Mouse (Mus musculus): ENCODE measurements around the gene Arid3a. TPM values are rescaled to one million over a fixed set of nuclear protein-coding genes. Genes with fewer than 3 reads are reported as not detected.

The Arid3a gene
- total RNA-seq, 1 experiment from 2014 or later, result 16.0 TPM

DNA sequence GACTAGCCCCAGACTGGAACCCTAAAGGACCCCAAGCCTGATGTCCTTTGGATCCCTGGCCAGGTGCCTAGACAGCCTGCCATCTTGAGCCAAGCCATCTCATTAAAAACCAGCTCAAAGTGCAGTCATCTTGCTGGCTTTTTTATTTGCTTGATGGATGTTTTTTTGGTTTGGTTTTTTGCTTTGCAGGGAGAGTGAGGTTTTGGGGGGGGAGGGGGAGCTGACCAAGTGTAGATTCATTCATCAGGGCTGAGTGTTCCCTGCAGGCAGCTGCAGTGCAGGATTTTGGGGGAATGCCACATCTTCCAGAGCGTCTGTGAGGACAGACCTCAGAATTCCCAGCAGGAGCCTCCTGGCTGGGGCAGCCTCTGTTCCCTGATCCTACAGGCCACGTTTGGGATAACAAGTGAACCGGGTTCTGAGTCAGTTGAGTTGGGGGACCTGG is 42.3 kb downstream of the Arid3a start:
- no peak for ATAC-seq (replicated peaks; ENCODE audit: low read depth, poor library complexity, severe bottlenecking)

DNA sequence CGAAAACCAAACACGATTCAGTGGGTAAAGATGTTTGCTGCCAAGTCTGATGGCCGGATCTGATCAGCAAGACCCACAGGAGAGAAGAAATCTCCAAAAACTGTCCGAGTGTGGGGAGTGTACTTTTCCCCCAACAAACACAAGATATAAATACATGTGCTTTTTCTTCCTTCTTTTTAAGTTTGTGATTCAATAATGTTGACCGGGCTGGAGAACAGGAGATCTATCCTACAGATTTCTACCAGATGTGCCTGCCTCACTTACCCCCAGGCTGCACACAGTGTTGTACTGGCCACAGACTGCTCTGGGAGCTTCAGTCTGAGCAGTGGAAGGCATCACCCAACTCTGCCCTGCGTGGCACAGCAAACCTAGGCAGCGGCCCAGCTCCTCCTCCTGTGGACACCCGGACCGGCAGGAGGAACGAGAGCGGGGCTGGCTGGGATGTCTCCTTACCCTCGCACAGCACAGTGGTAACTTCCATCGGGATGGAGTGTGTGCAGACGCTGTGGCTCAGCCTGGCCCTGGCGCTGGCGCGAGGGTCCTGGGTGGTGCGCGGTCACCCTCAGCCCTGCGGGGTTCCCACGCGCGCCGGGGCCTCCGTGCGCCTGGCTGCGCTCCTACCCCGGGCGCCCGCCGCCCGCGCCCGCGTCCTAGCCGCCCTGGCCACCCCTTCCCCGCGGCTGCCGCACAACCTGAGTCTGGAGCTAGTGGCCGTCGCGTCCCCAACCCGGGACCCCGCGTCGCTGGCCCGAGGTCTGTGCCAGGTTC is 43.8 kb downstream of the Arid3a start, which contains the start of gene Grin3b:
Gene Grin3b (plus strand): TSS at position 301 of the 768 bp plus-strand sequence.
- ATAC-seq (replicated peaks; ENCODE audit: low read depth, poor library complexity, severe bottlenecking), result no peak

DNA sequence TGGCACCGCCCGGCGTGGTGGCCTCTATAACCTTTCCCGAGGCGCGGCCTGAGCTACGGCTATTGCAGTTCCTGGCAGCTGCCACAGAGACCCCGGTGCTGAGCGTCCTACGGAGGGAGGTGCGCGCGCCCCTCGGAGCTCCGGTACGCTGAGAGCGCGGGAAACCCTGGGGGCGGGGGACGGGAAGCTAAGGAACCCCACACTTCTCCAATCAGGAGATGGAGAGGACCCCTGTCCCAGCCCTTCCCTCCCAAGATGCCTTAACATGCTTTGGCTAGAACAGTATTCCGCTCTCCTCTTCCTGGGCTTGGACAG is 44.3 kb downstream of the Arid3a start:
- 0 out of 2 replicates have a peak, but pooled peaks have one; percentile 20 for ATAC-seq (replicated peaks; ENCODE audit: low read depth, poor library complexity, severe bottlenecking)

DNA sequence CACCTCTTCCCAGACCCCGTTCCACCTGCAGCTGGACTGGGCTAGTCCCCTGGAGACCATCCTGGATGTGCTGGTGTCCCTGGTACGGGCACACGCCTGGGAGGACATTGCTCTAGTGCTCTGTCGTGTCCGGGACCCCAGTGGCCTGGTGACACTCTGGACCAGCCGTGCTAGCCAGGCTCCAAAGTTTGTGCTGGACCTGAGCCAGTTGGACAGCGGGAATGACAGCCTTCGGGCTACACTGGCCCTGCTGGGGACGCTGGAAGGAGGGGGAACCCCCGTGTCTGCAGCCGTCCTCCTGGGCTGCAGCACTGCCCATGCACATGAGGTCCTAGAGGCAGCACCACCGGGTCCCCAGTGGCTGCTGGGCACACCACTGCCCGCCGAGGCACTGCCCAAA is 46.0 kb downstream of the Arid3a start:
- ATAC-seq (replicated peaks; ENCODE audit: low read depth, poor library complexity, severe bottlenecking), result no peak

DNA sequence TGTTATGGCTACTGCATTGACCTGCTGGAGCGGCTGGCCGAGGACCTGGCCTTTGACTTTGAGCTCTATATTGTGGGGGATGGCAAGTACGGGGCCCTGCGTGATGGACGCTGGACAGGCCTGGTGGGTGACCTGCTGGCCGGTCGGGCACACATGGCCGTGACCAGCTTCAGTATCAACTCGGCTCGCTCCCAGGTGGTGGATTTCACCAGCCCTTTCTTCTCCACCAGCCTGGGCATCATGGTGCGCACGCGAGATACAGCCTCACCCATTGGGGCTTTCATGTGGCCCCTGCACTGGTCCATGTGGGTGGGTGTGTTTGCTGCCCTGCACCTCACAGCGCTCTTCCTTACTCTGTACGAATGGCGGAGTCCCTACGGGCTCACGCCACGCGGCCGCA is 47.2 kb downstream of the Arid3a start:
- no peak for ATAC-seq (replicated peaks; ENCODE audit: low read depth, poor library complexity, severe bottlenecking)

DNA sequence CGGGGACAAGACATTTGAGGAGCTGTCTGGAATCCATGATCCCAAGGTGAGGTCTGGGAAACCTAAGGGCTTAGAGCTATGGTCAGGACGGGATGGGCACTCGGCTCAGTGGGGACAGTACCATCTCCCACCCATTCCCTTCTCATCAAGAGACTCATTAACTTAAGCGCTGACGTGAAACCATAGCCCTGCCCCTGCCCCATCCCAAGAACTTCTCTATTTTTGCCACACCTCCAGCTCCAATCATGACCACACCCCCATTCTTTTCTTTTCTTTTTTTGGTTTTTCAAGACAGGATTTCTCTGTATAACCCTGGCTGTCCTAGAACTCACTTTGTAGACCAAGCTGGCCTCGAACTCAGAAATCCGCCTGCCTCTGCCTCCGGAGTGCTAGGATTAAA is 47.8 kb downstream of the Arid3a start:
- 0 out of 2 replicates have a peak, but pooled peaks have one; percentile 37 for ATAC-seq (replicated peaks; ENCODE audit: low read depth, poor library complexity, severe bottlenecking)

DNA sequence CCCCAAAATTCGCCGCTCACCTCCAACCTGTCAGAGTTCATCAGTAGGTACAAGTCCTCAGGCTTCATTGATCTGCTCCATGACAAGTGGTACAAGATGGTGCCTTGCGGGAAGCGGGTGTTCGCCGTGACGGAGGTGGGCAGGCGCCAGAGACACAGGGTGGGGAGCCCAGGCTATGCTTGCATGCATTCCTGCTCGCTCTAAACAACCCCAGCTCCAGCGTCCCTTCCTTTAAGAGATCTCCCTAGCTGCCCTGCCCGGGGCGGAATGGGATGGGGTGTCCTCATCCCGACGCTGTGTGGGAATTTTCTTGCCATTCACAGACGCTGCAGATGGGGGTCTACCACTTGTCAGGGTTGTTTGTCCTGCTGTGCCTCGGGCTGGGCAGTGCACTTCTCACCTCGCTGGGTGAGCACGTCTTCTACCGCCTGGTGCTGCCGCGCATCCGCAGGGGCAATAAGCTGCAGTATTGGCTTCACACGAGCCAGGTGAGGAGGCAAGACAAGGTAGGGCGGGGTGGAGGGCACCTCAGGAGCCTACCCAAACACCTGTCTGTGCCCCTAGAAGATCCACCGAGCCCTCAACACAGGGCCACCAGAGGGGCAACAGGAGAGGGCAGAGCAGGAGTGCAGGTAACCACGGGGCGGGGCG is 49.4 kb downstream of the Arid3a start:
- ATAC-seq (replicated peaks; ENCODE audit: low read depth, poor library complexity, severe bottlenecking), result no peak

DNA sequence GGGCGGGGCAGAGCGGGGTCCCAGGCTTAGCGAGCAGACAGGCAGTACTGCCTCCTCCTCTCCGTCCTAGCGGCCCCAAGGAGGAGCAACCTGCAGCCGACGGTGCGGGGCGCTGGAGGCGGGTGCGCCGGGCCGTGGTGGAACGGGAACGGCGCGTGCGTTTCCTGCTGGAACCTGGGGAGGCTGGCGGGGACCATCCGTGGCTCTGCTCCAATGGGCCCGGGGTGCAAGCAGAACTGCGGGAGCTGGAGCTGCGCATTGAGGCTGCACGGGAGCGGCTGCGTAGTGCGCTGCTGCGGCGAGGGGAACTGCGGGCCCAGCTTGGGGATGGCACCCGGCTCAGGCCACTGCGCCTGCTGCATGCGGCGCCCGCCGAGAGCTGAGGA is 49.9 kb downstream of the Arid3a start:
- no peak for ATAC-seq (replicated peaks; ENCODE audit: low read depth, poor library complexity, severe bottlenecking)

DNA sequence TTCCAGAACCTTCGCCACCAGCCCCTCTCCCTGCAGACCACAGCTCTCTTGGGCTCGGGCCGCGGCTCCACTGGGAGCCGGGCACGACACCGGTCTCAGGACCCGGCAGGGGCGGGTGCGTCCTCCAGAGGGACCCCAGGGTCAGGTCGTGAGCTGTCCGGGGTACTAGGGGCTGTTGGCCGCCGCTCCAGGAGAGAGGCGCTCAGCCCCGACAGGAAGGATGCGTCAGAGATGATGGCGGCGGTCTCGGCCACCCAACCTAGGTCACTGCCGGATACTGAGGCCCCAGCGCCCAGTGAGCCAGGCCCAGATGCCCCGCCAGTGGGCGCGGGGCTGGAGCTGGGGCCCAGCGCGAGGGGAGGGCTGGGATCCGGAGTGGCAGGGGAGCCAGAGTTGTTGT is 50.5 kb downstream of the Arid3a start:
- ATAC-seq (replicated peaks; ENCODE audit: low read depth, poor library complexity, severe bottlenecking), result no peak

DNA sequence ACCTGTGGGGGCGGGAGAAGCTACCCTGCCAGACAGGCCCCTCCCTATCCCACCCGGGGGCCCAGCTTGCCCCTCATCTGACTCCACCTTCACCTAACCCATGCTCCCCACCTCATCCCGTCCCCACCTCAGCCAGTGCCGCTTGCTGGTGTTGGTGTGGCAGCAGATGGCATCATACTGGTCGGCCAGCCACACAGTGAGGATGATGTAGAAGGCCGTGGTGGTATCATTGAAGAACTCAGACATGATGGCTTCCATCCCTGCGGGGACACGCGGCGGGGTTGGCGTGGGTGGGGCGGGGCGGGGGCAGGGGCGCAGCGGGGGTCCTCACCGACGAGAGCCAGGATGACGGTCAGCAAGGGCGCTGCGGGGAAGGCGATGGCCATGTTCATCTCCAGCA is 51.2 kb downstream of the Arid3a start:
- ATAC-seq (replicated peaks; ENCODE audit: low read depth, poor library complexity, severe bottlenecking), result no peak

DNA sequence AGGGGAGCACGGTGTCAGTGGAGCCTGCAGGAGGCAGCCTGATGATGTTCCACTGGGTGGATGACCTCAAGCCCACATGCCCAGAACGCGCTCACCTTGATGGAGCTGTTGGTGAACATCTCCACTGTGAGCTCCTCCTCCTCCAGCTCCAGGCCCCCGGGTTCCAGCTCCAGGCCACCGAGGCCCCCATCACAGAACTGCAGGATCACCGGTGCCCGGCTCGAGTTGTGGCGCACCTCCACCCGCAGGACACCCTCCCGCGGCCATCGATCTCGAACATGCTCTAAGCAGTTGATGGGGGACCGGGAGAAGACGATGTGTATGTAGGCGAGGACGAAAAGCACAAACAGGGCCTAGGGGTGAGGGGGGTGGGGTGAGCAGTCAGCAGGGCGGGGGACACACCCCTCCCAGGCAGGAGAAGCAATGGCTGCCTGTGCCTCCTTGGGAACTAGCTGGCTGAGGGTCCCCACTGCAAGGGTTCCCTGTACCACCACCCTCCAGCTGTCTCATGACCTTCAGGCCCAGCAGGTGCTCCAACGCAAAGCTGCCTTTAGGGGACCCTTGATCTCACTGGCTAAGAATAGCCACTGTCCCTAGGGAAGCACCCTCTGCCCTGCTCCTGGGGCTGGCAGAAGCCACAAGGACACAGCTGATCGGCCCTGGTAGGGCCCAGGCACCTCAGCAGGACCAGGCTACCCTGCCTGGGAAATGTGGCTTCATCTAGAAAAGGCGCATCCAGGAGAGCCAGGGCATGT is 52.7 kb downstream of the Arid3a start:
- ATAC-seq (replicated peaks; ENCODE audit: low read depth, poor library complexity, severe bottlenecking), result no peak

DNA sequence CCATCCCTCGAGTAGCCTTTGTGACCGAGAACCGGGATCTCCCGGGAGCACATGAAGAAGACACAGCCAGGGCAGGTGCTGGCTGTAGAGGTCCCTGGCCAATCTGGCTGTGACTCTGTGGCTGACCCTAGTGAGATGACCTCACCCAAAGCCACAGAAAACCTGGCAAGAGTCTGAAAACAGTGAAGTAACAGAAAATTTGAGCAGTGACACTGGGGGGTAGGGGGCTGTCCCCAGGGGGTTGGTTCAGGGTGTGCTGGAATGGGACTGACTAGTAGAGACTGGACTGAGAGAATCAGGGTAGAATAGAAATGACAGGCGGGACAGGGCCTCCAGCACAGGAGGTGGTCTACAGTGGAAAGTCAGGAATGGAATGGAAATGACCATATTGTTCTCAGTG is 56.4 kb downstream of the Arid3a start:
- ATAC-seq (replicated peaks; ENCODE audit: low read depth, poor library complexity, severe bottlenecking), result no peak

DNA sequence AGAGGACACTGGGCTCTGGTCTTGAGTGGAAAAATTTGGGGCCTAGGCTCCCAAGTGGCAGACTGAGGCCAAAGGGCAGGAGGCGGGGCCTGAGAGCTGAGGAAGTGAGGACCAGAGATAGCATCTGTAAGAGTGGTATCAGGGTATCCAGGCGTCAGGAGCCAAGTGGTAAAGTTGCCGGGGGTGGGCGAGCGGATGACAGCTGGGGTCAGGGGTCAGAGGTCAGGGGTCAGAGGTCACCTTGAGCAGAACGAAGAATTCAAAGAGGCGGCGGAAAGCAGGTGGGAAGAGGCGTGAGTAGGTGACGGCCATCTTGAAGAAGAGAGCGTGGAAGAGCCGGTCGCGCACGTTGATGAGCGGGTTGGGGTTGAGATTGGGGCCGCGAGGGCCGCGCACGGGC is 56.8 kb downstream of the Arid3a start:
- ATAC-seq (replicated peaks; ENCODE audit: low read depth, poor library complexity, severe bottlenecking), result no peak

DNA sequence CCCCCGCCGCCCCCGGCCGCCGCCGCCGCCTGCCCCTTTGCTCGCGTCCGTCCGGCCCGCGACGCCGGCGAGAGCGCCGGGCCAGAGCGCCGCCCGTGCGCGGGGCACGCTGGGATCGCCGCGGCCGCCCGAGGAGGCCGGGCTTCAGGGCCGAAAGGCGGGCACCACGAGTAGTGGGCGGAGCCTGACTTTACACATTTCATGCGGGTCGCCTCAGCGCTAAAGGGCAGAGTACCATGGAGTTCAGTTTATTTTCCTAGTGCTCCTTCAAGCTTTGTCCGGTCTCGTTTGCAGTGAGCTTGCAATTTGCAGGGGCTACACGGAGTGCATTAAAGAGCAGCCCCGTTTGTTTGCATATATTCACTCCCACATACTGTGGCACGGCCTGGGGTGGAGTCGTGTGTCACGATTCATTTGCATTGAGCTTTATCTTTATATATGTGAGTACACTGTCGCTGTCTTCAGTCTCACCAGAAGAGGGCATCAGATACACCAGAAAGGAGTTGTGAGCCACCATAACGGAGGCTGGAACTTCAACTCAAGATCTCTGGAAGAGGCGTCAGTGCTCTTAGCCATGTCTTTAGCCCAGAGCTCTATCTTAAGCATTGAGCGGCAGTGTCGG is 57.5 kb downstream of the Arid3a start, which contains the start of gene Tmem259:
Gene Tmem259 (minus strand): TSS at position 136 of the 622 bp plus-strand sequence.
- peak; percentile 42 for ATAC-seq (replicated peaks; ENCODE audit: low read depth, poor library complexity, severe bottlenecking)

DNA sequence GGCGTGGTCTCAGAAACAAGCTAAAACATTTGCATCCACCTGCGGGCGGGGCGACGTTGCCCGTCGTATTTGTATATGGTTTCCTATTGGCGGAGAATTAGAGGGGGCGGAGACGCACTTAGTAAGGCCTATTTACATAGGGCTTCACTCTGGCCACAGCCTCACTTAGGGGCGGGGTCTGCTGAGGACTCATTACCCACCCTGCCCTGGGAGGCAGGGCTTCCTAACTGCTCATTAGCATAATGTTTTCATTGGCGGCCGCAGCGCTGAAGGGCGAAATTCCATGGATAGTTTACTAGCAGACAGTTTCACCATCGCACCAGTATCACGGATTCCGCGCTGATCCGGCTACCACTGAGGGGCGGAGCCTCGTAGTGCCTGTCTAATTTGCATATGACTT is 58.0 kb downstream of the Arid3a start:
- peak; percentile 73 for ATAC-seq (replicated peaks; ENCODE audit: low read depth, poor library complexity, severe bottlenecking)

DNA sequence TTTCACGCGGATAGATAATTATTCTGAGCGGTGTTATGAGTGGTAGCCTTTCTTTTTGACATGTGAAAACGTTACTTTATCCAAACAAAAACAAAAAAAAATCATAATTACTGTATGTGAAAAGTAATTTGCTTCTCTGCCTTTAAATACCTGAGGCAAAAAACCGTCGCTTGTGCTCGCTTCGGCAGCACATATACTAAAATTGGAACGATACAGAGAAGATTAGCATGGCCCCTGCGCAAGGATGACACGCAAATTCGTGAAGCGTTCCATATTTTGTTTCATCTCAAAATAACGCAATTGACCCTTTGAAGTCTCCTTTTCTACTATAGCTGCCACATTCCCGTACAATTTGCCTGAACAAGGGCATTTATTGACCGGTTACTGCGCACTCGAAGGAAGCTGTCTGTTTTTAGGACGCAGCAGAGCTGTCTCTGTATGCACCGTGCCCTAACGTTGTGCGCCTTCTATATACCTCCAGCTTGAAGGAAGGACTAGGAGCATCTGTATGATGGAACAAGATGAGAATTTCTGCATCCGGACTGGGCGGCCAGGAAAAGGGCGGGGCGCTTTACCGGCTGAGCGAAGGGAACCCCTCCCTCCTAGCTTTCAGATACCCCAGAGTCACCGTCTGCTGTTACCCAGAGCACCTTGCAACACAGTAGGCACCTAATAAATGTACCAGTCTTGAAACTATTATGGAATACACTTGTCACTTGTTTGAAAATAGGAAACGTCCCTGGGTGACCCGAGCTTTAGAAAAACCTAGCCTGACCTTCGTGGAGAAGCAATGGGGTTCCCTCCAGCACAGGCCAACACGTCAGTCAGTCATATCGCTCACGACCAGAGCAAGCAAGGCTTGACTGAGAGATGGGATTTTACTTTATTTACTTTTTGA is 58.7 kb downstream of the Arid3a start:
- peak; percentile 19 for ATAC-seq (replicated peaks; ENCODE audit: low read depth, poor library complexity, severe bottlenecking)

DNA sequence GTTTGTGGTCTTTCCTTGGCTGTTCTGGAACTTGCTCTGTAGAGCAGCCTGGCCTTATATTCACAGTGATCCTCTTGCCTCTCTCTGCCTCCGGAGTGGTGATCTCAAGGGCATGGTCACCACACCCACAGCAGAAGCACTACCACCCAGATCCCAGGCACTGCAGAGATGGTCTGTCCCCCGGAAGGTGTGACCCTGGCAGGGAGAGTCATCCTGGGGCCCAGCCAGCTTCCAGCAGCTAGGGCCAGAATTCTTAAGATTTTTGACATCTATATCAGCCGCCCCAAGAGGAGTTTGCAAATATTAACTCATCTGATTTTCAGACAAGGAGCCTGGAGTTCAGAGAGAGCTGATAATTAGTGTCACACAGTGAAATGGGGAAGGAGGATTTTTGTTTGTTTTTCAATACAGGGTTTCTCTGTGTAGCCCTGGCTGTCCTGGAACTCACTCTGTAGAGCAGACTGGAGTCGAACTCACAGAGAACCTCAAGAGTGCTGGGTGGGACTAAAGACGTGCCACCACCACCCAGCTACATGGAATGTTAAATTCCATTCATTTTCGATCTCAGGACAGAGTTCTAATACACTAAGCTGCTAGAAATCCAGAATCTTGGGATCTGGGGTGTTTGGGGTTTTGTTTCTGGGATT is 59.5 kb downstream of the Arid3a start:
- no peak for ATAC-seq (replicated peaks; ENCODE audit: low read depth, poor library complexity, severe bottlenecking)

DNA sequence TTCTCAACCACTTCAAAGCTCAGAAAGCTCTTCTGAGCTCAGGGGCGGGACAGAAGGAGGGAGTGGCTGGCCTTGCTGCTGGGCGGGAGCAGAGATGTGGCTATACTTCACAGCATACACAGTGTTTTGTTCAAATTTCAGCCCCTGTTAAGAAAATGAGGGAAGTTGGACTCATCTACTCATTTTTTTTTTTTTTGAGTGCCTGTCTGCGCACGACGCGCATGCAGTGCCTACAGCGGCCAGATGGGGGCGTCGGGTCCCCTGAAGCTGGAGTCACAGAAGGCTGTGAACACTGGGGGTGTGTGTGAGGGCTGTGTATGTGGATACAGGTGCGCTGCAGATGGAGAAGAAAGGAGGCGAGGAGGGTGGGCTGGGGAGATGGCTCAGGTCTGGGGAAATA is 60.1 kb downstream of the Arid3a start:
- peak; percentile 38 for ATAC-seq (replicated peaks; ENCODE audit: low read depth, poor library complexity, severe bottlenecking)

Data from common myeloid progenitor, adult 5-6 weeks (primary cell).